Mouse (Mus musculus) CH12.LX (cell line): ENCODE measurements around the gene Clec4d. TPM values are rescaled to one million over a fixed set of nuclear protein-coding genes. Genes with fewer than 3 reads are reported as not detected.

Source experiments
- DNase-seq: peaks from one replicate; pipeline ENCODE4 v3.0.0-alpha.2; 2013; ENCODE audit errors: extremely low read depth
- H3K27ac ChIP-seq: 2 replicates; pipeline ENCODE4 v1.5.1; 2012; ENCODE audit warnings: low read depth, mild to moderate bottlenecking, control low read depth, moderate library complexity; ENCODE audit not compliant: insufficient read depth
- H3K27me3 ChIP-seq: replicated peaks from 2 replicates; pipeline ENCODE3; 2012; ENCODE audit warnings: inconsistent platforms
- H3K36me3 ChIP-seq, 2 experiments: replicated peaks in 1 of 2; 2 replicates each; pipeline versions ENCODE3 to v1.6.1; 2012; ENCODE audit warnings: inconsistent platforms in 1 of 2, low read length in 1 of 2, mild to moderate bottlenecking in 1 of 2, mixed read lengths in 1 of 2, moderate library complexity in 1 of 2; ENCODE audit not compliant: control insufficient read depth in 1 of 2, insufficient read depth in 1 of 2
- H3K4me1 ChIP-seq, 2 experiments: 2 replicates each; pipeline ENCODE4 v1.6.1; 2012; ENCODE audit warnings: inconsistent platforms in 1 of 2, moderate library complexity in 1 of 2; ENCODE audit not compliant: insufficient read depth in 2 of 2, control insufficient read depth in 1 of 2
- H3K4me2 ChIP-seq: 2 replicates; pipeline ENCODE4 v1.6.1; 2012; ENCODE audit warnings: low read depth, mild to moderate bottlenecking, control low read depth; ENCODE audit not compliant: poor library complexity, insufficient read depth, severe bottlenecking
- H3K4me3 ChIP-seq, 3 experiments: fragments of 150-350 bp in 1 of 3; sonication (generic) in 1 of 3; replicated peaks in 1 of 3; 2 replicates each; pipeline versions ENCODE3 to v1.5.1; 2011 to 2012; ENCODE audit warnings: low read depth in 2 of 3, low read length in 2 of 3, mild to moderate bottlenecking in 2 of 3, moderate library complexity in 2 of 3, control low read depth in 1 of 3, improper control_type of control experiment in 1 of 3, inconsistent platforms in 1 of 3, mixed read lengths in 1 of 3; ENCODE audit not compliant: poor library complexity in 1 of 3
- H3K79me2 ChIP-seq: replicated peaks from 2 replicates; pipeline ENCODE4 v1.6.1; 2012; ENCODE audit warnings: mild to moderate bottlenecking, moderate library complexity; ENCODE audit not compliant: control insufficient read depth, poor library complexity, insufficient read depth, severe bottlenecking; ENCODE audit errors: extremely low read depth
- H3K9ac ChIP-seq: 2 replicates; pipeline ENCODE4 v1.6.1; 2012; ENCODE audit warnings: low read depth, mild to moderate bottlenecking, control low read depth, moderate library complexity; ENCODE audit not compliant: insufficient read depth
- H3K9me3 ChIP-seq: replicated peaks from 2 replicates; pipeline ENCODE3; 2012; ENCODE audit warnings: low read length, inconsistent platforms, mixed read lengths
- CHD2 ChIP-seq: IDR thresholded peaks from 2 replicates; pipeline ENCODE4 v1.6.1; 2011; ENCODE audit warnings: low read length, improper control_type of control experiment
- E2F4 ChIP-seq: IDR thresholded peaks from 2 replicates; pipeline ENCODE4 v1.6.1; 2011; ENCODE audit warnings: low read depth, low read length, improper control_type of control experiment; ENCODE audit not compliant: insufficient replicate concordance
- MAFK ChIP-seq: IDR thresholded peaks from 2 replicates; pipeline ENCODE4 v1.6.1; 2011; ENCODE audit warnings: low read length, improper control_type of control experiment; ENCODE audit not compliant: insufficient replicate concordance
- MAZ ChIP-seq: IDR thresholded peaks from 2 replicates; pipeline ENCODE4 v1.6.1; 2012; ENCODE audit warnings: low read depth, mild to moderate bottlenecking, inconsistent platforms, low read length, improper control_type of control experiment, moderate library complexity
- PAX5 ChIP-seq: IDR thresholded peaks from 2 replicates; pipeline ENCODE4 v1.6.1; 2012; ENCODE audit warnings: low read length, inconsistent platforms, mixed read lengths
- POLR2A ChIP-seq: IDR thresholded peaks from 2 replicates; pipeline ENCODE4 v1.6.1; 2011; ENCODE audit warnings: low read depth, mild to moderate bottlenecking, improper control_type of control experiment, low read length
- RAD21 ChIP-seq: IDR thresholded peaks from 2 replicates; pipeline ENCODE4 v1.6.1; 2011; ENCODE audit warnings: low read depth, mild to moderate bottlenecking, low read length, improper control_type of control experiment, moderate library complexity
- SIN3A ChIP-seq: IDR thresholded peaks from 2 replicates; pipeline ENCODE4 v1.6.1; 2012; ENCODE audit warnings: low read length, improper control_type of control experiment, inconsistent platforms
- UBTF ChIP-seq: IDR thresholded peaks from 2 replicates; pipeline ENCODE4 v1.6.1; 2012; ENCODE audit warnings: low read depth, mild to moderate bottlenecking, inconsistent platforms, low read length, improper control_type of control experiment, moderate library complexity
- ZMIZ1 ChIP-seq: IDR thresholded peaks from 2 replicates; pipeline ENCODE4 v1.6.1; 2012; ENCODE audit warnings: low read depth, mild to moderate bottlenecking, inconsistent platforms, low read length, improper control_type of control experiment
- dilution Hi-C: fragments of 300-500 bp; cut with MboI; formaldehyde crosslinking; loops from 2 replicates; pipeline ENCODE4 v1.14.3; 2020; ENCODE audit warnings: low sequenced_read_pairs; ENCODE audit not compliant: extremely low pct_unique_long_range_greater_than_20kb, extremely low pct_ligation_motif_present
- in situ Hi-C: fragments of 300-500 bp; cut with MboI; formaldehyde crosslinking; loops from 3 replicates; pipeline ENCODE4 v1.14.3; 2019; ENCODE audit warnings: low sequenced_read_pairs, low pct_ligation_motif_present, low pct_unique_long_range_greater_than_20kb, mixed read lengths
- polyA plus RNA-seq: library from polyadenylated mRNA; unstranded; fragments of >175 nt; gene quantifications from 2 replicates; pipeline ENCODE4 v1.2.1, GENCODE M21; 2012; ENCODE audit warnings: low read depth; ENCODE audit not compliant: insufficient read length
- total RNA-seq, 2 experiments: library from RNA; depleted of rRNA; stranded (reverse); fragments of 300-350 nt in 1 of 2; fragments of >200 nt in 1 of 2; gene quantifications; 2 replicates each; pipeline ENCODE4 v1.2.3; 2012 to 2014

Gene Clec4d
- total and polyA plus RNA-seq, 3 experiments: not detected

GRCm38 (mm10) chr6:123308033-123308432 lies 46.1 kb downstream of the Clec4d start, which contains the start of gene Vmn2r19:
Gene Vmn2r19 (plus strand): TSS chr6:123308333.
- no peaks in the 10 kb centered on the region for H3K4me1 ChIP-seq
- TF ChIP-seq ZMIZ1 (no peak), RAD21 (no peak), E2F4 (no peak), CHD2 (no peak), UBTF (no peak), SIN3A (no peak), POLR2A (no peak), MAZ (no peak), PAX5 (no peak), MAFK (no peak)
- H3K4me3 ChIP-seq: no peak within 1 kb of the TSS
- H3K79me2 ChIP-seq: no peaks in the 10 kb centered on the region
- H3K27me3 ChIP-seq: peaks cover 15% of the 10 kb centered on the region
- H3K9me3 ChIP-seq: no peaks in the 10 kb centered on the region
- in situ Hi-C loops: no loop called here
- dilution Hi-C loops: no loop called here
- H3K36me3 ChIP-seq: no peaks in the 10 kb centered on the region
- H3K4me2 ChIP-seq: no peak within 1 kb of the TSS
- H3K9ac ChIP-seq: no peak within 1 kb of the TSS
- no peak within 1 kb of the TSS for H3K27ac ChIP-seq
- DNase-seq: no peak

Other genes starting within 250 kb of the Clec4d start
- not detected in 2 replicates for gene Clec4b1, start 212.1 kb upstream of the Clec4d start, total RNA-seq (2012; rRNA removed)
- gene Clec4b1, start 212.1 kb upstream of the Clec4d start, total RNA-seq (2014; rRNA removed): not detected in 2 replicates
- gene Clec4b1, start 212.1 kb upstream of the Clec4d start, polyA plus RNA-seq: not detected in 2 replicates
- gene Clec4a2, start 155.7 kb upstream of the Clec4d start, total RNA-seq (2012; rRNA removed): not detected in 2 replicates
- gene Clec4a2, start 155.7 kb upstream of the Clec4d start, total RNA-seq (2014; rRNA removed): not detected in 2 replicates
- gene Clec4a2, start 155.7 kb upstream of the Clec4d start, polyA plus RNA-seq: not detected in 2 replicates
- gene Clec4b2, start 89.2 kb upstream of the Clec4d start, total RNA-seq (2012; rRNA removed): not detected in 2 replicates
- not detected in 2 replicates for gene Clec4b2, start 89.2 kb upstream of the Clec4d start, total RNA-seq (2014; rRNA removed)
- not detected in 2 replicates for gene Clec4b2, start 89.2 kb upstream of the Clec4d start, polyA plus RNA-seq
- gene Clec4n, start 32.3 kb upstream of the Clec4d start, total RNA-seq (2012; rRNA removed): not detected in 2 replicates
- gene Clec4n, start 32.3 kb upstream of the Clec4d start, total RNA-seq (2014; rRNA removed): not detected in 2 replicates
- not detected in 2 replicates for gene Clec4n, start 32.3 kb upstream of the Clec4d start, polyA plus RNA-seq
- not detected in 2 replicates for gene Clec4e, start 27.8 kb downstream of the Clec4d start, total RNA-seq (2012; rRNA removed)
- not detected in 2 replicates for gene Clec4e, start 27.8 kb downstream of the Clec4d start, total RNA-seq (2014; rRNA removed)
- gene Clec4e, start 27.8 kb downstream of the Clec4d start, polyA plus RNA-seq: not detected in 2 replicates
- gene Vmn2r19, start 46.2 kb downstream of the Clec4d start, total RNA-seq (2012; rRNA removed): not detected in 2 replicates
- gene Vmn2r19, start 46.2 kb downstream of the Clec4d start, total RNA-seq (2014; rRNA removed): not detected in 2 replicates
- not detected in 2 replicates for gene Vmn2r19, start 46.2 kb downstream of the Clec4d start, polyA plus RNA-seq
- not detected in 2 replicates for gene Vmn2r20, start 156.0 kb downstream of the Clec4d start, total RNA-seq (2012; rRNA removed)
- gene Vmn2r20, start 156.0 kb downstream of the Clec4d start, total RNA-seq (2014; rRNA removed): not detected in 2 replicates
- gene Vmn2r20, start 156.0 kb downstream of the Clec4d start, polyA plus RNA-seq: not detected in 2 replicates